Mouse (Mus musculus) MEL (cell line): Measurements from ENCODE around the gene Gm12185. TPM values are rescaled to one million over a fixed set of nuclear protein-coding genes. Genes with fewer than 3 reads are reported as not detected.
"Not testable (repeated sequence)": the region's sequence is repeated elsewhere in the genome, so short reads cannot be mapped to it uniquely, and the experiment has no call there.

Experiments used
- DNase-seq: peaks from one replicate; pipeline ENCODE4 v3.0.0; 2011; ENCODE audit warnings: low read depth, low spot score
- H3K27ac ChIP-seq: 2 replicates; pipeline ENCODE4 v1.5.1; 2012; ENCODE audit warnings: low read depth, mild to moderate bottlenecking, control low read depth, low read length, moderate library complexity; ENCODE audit not compliant: control insufficient read depth
- H3K27me3 ChIP-seq, 2 experiments: fragments of 150-350 bp in 1 of 2; sonication (generic) in 1 of 2; 2 replicates each; pipeline ENCODE4 v1.6.1; 2012; ENCODE audit warnings: low read length in 2 of 2, mild to moderate bottlenecking in 2 of 2, improper control_type of control experiment in 1 of 2, moderate library complexity in 1 of 2; ENCODE audit not compliant: insufficient read depth in 2 of 2, control insufficient read depth in 1 of 2
- H3K36me3 ChIP-seq, 2 experiments: 2 replicates each; pipeline ENCODE4 v1.6.1; 2012 to 2014; ENCODE audit warnings: low read length in 2 of 2, improper control_type of control experiment in 1 of 2, inconsistent platforms in 1 of 2, mild to moderate bottlenecking in 1 of 2; ENCODE audit not compliant: insufficient read depth in 2 of 2, control insufficient read depth in 1 of 2
- H3K4me1 ChIP-seq, 2 experiments: fragments of 150-350 bp in 1 of 2; sonication (generic) in 1 of 2; 2 replicates each; pipeline ENCODE4 v1.6.1; 2012; ENCODE audit warnings: low read length in 2 of 2, improper control_type of control experiment in 1 of 2, mild to moderate bottlenecking in 1 of 2; ENCODE audit not compliant: insufficient read depth in 2 of 2, control insufficient read depth in 1 of 2
- H3K4me3 ChIP-seq, 2 experiments: fragments of 150-350 bp in 1 of 2; sonication (generic) in 1 of 2; 2 replicates each; pipeline ENCODE4 v1.5.1; 2012; ENCODE audit warnings: low read depth in 2 of 2, low read length in 2 of 2, mild to moderate bottlenecking in 2 of 2, moderate library complexity in 2 of 2, control low read depth in 1 of 2, improper control_type of control experiment in 1 of 2; ENCODE audit not compliant: control insufficient read depth in 1 of 2, insufficient read depth in 1 of 2
- H3K79me2 ChIP-seq: 2 replicates; pipeline ENCODE4 v1.6.1; 2012; ENCODE audit warnings: mild to moderate bottlenecking, low read length, moderate library complexity; ENCODE audit not compliant: control insufficient read depth, poor library complexity, insufficient read depth
- H3K9ac ChIP-seq: 2 replicates; pipeline ENCODE4 v1.6.1; 2012; ENCODE audit warnings: low read depth, mild to moderate bottlenecking, control low read depth, low read length, moderate library complexity; ENCODE audit not compliant: control insufficient read depth, poor library complexity, severe bottlenecking
- H3K9me3 ChIP-seq: fragments of 150-350 bp; sonication (generic); replicated peaks from 2 replicates; pipeline ENCODE4 v1.6.1; 2012; ENCODE audit warnings: mild to moderate bottlenecking, low read length, improper control_type of control experiment, moderate library complexity; ENCODE audit not compliant: insufficient read depth
- BHLHE40 ChIP-seq: IDR thresholded peaks from 2 replicates; pipeline ENCODE4 v1.6.1; 2012; ENCODE audit warnings: low read depth, mild to moderate bottlenecking, inconsistent platforms, low read length, improper control_type of control experiment, borderline replicate concordance
- CHD1 ChIP-seq: IDR thresholded peaks from 2 replicates; pipeline ENCODE4 v1.6.1; 2012; ENCODE audit warnings: low read depth, mild to moderate bottlenecking, inconsistent platforms, low read length, improper control_type of control experiment
- CHD2 ChIP-seq: IDR thresholded peaks from 2 replicates; pipeline ENCODE4 v1.6.1; 2011; ENCODE audit warnings: low read length, improper control_type of control experiment
- CTCF ChIP-seq, 3 experiments: IDR thresholded peaks in 2 of 3; conservative IDR thresholded peaks in 1 of 3; 2 replicates each; pipeline ENCODE4 v1.5.1; 2011 to 2012; ENCODE audit warnings: low read length in 3 of 3, low read depth in 2 of 3, mild to moderate bottlenecking in 2 of 3, improper control_type of control experiment in 1 of 3, inconsistent platforms in 1 of 3, mixed read lengths in 1 of 3, moderate library complexity in 1 of 3; ENCODE audit not compliant: control insufficient read depth in 1 of 3, insufficient read depth in 1 of 3, poor library complexity in 1 of 3, severe bottlenecking in 1 of 3
- E2F4 ChIP-seq: IDR thresholded peaks from 2 replicates; pipeline ENCODE4 v1.6.1; 2011; ENCODE audit warnings: low read depth, low read length, improper control_type of control experiment, borderline replicate concordance
- ELF1 ChIP-seq: IDR thresholded peaks from 2 replicates; pipeline ENCODE4 v1.6.1; 2014; ENCODE audit warnings: low read depth, mild to moderate bottlenecking, inconsistent platforms, low read length, improper control_type of control experiment, moderate library complexity
- EP300 ChIP-seq, 2 experiments: IDR thresholded peaks; 2 replicates each; pipeline ENCODE4 v1.6.1; 2011; ENCODE audit warnings: improper control_type of control experiment in 2 of 2, low read length in 2 of 2, low read depth in 1 of 2, mild to moderate bottlenecking in 1 of 2
- ETS1 ChIP-seq: IDR thresholded peaks from 2 replicates; pipeline ENCODE4 v1.6.1; 2012; ENCODE audit warnings: low read depth, mild to moderate bottlenecking, inconsistent platforms, low read length, improper control_type of control experiment, moderate library complexity
- GATA1 ChIP-seq: IDR thresholded peaks from 2 replicates; pipeline ENCODE4 v1.6.1; 2011; ENCODE audit warnings: low read depth, low read length, improper control_type of control experiment
- MAFK ChIP-seq: IDR thresholded peaks from 2 replicates; pipeline ENCODE4 v1.6.1; 2011; ENCODE audit warnings: low read depth, mild to moderate bottlenecking, low read length, improper control_type of control experiment, borderline replicate concordance
- MAX ChIP-seq: IDR thresholded peaks from 2 replicates; pipeline ENCODE4 v1.6.1; 2011; ENCODE audit warnings: low read length, improper control_type of control experiment
- MXI1 ChIP-seq: IDR thresholded peaks from 2 replicates; pipeline ENCODE4 v1.6.1; 2011; ENCODE audit warnings: mild to moderate bottlenecking, low read depth, low read length, improper control_type of control experiment
- MYB ChIP-seq: IDR thresholded peaks from 2 replicates; pipeline ENCODE4 v1.6.1; 2011; ENCODE audit warnings: mild to moderate bottlenecking, low read depth, low read length, improper control_type of control experiment
- MYC ChIP-seq: IDR thresholded peaks from 2 replicates; pipeline ENCODE4 v1.6.1; 2011; ENCODE audit warnings: low read depth, mild to moderate bottlenecking, low read length, improper control_type of control experiment, moderate library complexity
- POLR2A ChIP-seq, 2 experiments: IDR thresholded peaks; 2 replicates each; pipeline ENCODE4 v1.6.1; 2011 to 2012; ENCODE audit warnings: low read length in 2 of 2, mild to moderate bottlenecking in 2 of 2, control low read depth in 1 of 2, improper control_type of control experiment in 1 of 2, low read depth in 1 of 2, moderate library complexity in 1 of 2; ENCODE audit not compliant: control insufficient read depth in 1 of 2, insufficient read depth in 1 of 2, poor library complexity in 1 of 2
- RAD21 ChIP-seq: IDR thresholded peaks from 2 replicates; pipeline ENCODE4 v1.6.1; 2011; ENCODE audit warnings: mild to moderate bottlenecking, low read depth, low read length, improper control_type of control experiment
- RCOR1 ChIP-seq: IDR thresholded peaks from 2 replicates; pipeline ENCODE4 v1.6.1; 2012; ENCODE audit warnings: low read depth, mild to moderate bottlenecking, inconsistent platforms, low read length, improper control_type of control experiment
- SMC3 ChIP-seq: IDR thresholded peaks from 2 replicates; pipeline ENCODE4 v1.6.1; 2011; ENCODE audit warnings: low read depth, low read length, improper control_type of control experiment
- TBP ChIP-seq: IDR thresholded peaks from 2 replicates; pipeline ENCODE4 v1.8.0; 2011; ENCODE audit warnings: low read depth, low read length, improper control_type of control experiment
- USF1 ChIP-seq: IDR thresholded peaks from 2 replicates; pipeline ENCODE4 v1.6.1; 2014; ENCODE audit warnings: low read depth, mild to moderate bottlenecking, inconsistent platforms, low read length, improper control_type of control experiment, moderate library complexity
- USF2 ChIP-seq, 2 experiments: IDR thresholded peaks; 2 replicates each; pipeline ENCODE4 v1.6.1; 2011 to 2012; ENCODE audit warnings: improper control_type of control experiment in 2 of 2, low read length in 2 of 2, borderline replicate concordance in 1 of 2, inconsistent platforms in 1 of 2, low read depth in 1 of 2, mild to moderate bottlenecking in 1 of 2; ENCODE audit not compliant: insufficient read depth in 1 of 2
- ZC3H11A ChIP-seq: IDR thresholded peaks from 2 replicates; pipeline ENCODE4 v1.6.1; 2012; ENCODE audit warnings: low read depth, mild to moderate bottlenecking, inconsistent platforms, low read length, improper control_type of control experiment
- ZKSCAN1 ChIP-seq: IDR thresholded peaks from 2 replicates; pipeline ENCODE4 v1.6.1; 2012; ENCODE audit warnings: low read depth, mild to moderate bottlenecking, inconsistent platforms, low read length, improper control_type of control experiment, moderate library complexity
- ZMIZ1 ChIP-seq: IDR thresholded peaks from 2 replicates; pipeline ENCODE4 v1.6.1; 2012; ENCODE audit warnings: low read depth, mild to moderate bottlenecking, inconsistent platforms, low read length, improper control_type of control experiment, moderate library complexity
- polyA plus RNA-seq, 2 experiments: library from polyadenylated mRNA; stranded (reverse) in 1 of 2; unstranded in 1 of 2; fragments of >175 nt in 1 of 2; fragments of >200 nt in 1 of 2; gene quantifications; 2 replicates each; pipeline versions ENCODE4 v1.2.1 to v1.2.4; 2012; ENCODE audit warnings: low replicate concordance in 2 of 2, low read depth in 1 of 2; ENCODE audit not compliant: insufficient read length in 2 of 2, insufficient read depth in 1 of 2, missing spikeins in 1 of 2
- total RNA-seq: library from RNA; depleted of rRNA; stranded (reverse); fragments of 300-350 nt; gene quantifications from 2 replicates; pipeline ENCODE4 v1.2.3, GENCODE M21; 2012

Gm12185 gene
- total and polyA plus RNA-seq, 3 experiments = not detected

DNA sequence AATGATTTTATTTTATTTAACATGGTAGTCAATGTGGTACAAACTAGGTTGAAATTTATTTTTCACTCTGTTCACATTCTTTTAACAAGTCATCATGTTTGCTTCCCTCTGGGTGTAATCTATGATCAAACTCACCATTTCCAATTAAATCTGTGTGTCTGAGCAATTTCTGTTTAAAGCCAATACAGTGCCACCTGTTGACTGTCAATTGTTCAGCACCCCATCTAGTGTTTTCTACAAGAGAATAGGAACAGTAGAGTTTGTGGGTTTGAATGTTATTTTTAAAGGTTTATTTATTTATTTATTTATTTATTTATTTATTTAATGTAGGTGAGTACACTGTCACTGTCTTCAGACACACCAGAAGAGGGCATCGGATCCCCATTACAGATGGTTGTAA lies 115.3 kb downstream of the Gm12185 start:
- no peak overlapping the region for H3K4me3 ChIP-seq
- H3K9ac ChIP-seq = no peak overlapping the region
- DNase-seq = peak; percentile 33
- peaks cover 6 to 19% of the 10 kb centered on the region in 2 experiments for H3K4me1 ChIP-seq
- H3K79me2 ChIP-seq = peaks cover 5% of the 10 kb centered on the region; the same call in 1 of the 2 replicates
- no peak overlapping the region for H3K27ac ChIP-seq
- no peaks in the 10 kb centered on the region for H3K27me3 ChIP-seq
- peaks cover 0 to 12% of the 10 kb centered on the region in 2 experiments; a peak in 2 of 4 replicates for H3K36me3 ChIP-seq
- TF ChIP-seq CTCF (IDR thresholded peaks at IDR 0.05 in 2 of 3, conservative IDR thresholded peaks at IDR 0.05 in 1 of 3; ENCODE audit: control insufficient read depth in 1 of 3, insufficient read depth in 1 of 3, low read depth in 2 of 3, low read length in 3 of 3, poor library complexity in 1 of 3, severe bottlenecking in 1 of 3) = peak in 1 of 3 experiments; percentile 52; a peak in 2 of 6 replicates
- TF ChIP-seq RCOR1 = no peak
- TF ChIP-seq SMC3 = peak; percentile 24
- no peaks in the 10 kb centered on the region for H3K9me3 ChIP-seq

GRCm38 (mm10) chr11:48875343-48875837 lies 116.6 kb downstream of the Gm12185 start:
- not testable (repeated sequence) for H3K27me3 ChIP-seq, H3K27ac ChIP-seq, H3K9me3 ChIP-seq, H3K9ac ChIP-seq, H3K4me3 ChIP-seq
- Histone ChIP-seq H3K36me3 (peaks cover 0 to 12% of the 10 kb centered on the region in 2 experiments; a peak in 2 of 4 replicates), H3K79me2 (peaks cover 12% of the 10 kb centered on the region; the same call in 1 of the 2 replicates), H3K4me1 (peaks cover 6 to 19% of the 10 kb centered on the region in 2 experiments)
- TF ChIP-seq TBP = peak; percentile 98
- peak; percentile 47 for DNase-seq

GRCm38 (mm10) chr11:48874465-48874864 lies 117.6 kb downstream of the Gm12185 start:
- Histone ChIP-seq H3K4me1 (peaks cover 6 to 24% of the 10 kb centered on the region in 2 experiments), H3K27me3 (no peaks in the 10 kb centered on the region), H3K79me2 (peaks cover 16% of the 10 kb centered on the region; the same call in 1 of the 2 replicates), H3K9me3 (no peaks in the 10 kb centered on the region), H3K9ac (peak overlapping the region; percentile 4; the same call in 1 of the 2 replicates), H3K36me3 (peaks cover 0 to 12% of the 10 kb centered on the region in 2 experiments; a peak in 2 of 4 replicates), H3K4me3 (peak overlapping the region in 1 of 2 experiments; percentile 86; a peak in 2 of 4 replicates), H3K27ac (peak overlapping the region; percentile 95)
- peak; percentile 92 for DNase-seq
- 0 out of 2 replicates have a peak, but pooled peaks have one; percentile 8 for TF ChIP-seq USF1
- no peak for TF ChIP-seq POLR2A (IDR thresholded peaks at IDR 0.05; ENCODE audit: control insufficient read depth in 1 of 2, insufficient read depth in 1 of 2, low read depth in 1 of 2, low read length in 2 of 2, poor library complexity in 1 of 2)
- TF ChIP-seq ZMIZ1 = no peak
- peak; percentile 82 for TF ChIP-seq MXI1
- peak; percentile 96 for TF ChIP-seq ZC3H11A
- TF ChIP-seq ZKSCAN1 = no peak
- 0 out of 2 replicates have a peak, but pooled peaks have one; percentile 31 for TF ChIP-seq TBP
- TF ChIP-seq GATA1 = peak; percentile 71
- peak; percentile 87; the same call in 1 of the 2 replicates for TF ChIP-seq MYC
- peak in 1 of 2 experiments; percentile 34; a peak in 1 of 4 replicates for TF ChIP-seq EP300 (IDR thresholded peaks at IDR 0.05; ENCODE audit: low read depth in 1 of 2, low read length in 2 of 2)
- no peak for TF ChIP-seq E2F4
- TF ChIP-seq MYB = no peak
- peak; percentile 74 for TF ChIP-seq MAX
- 0 out of 2 replicates have a peak, but pooled peaks have one; percentile 23 for TF ChIP-seq CHD1
- no peak for TF ChIP-seq MAFK
- peak; percentile 64 to 93 (median 85) for TF ChIP-seq CTCF (IDR thresholded peaks at IDR 0.05 in 2 of 3, conservative IDR thresholded peaks at IDR 0.05 in 1 of 3; ENCODE audit: control insufficient read depth in 1 of 3, insufficient read depth in 1 of 3, low read depth in 2 of 3, low read length in 3 of 3, poor library complexity in 1 of 3, severe bottlenecking in 1 of 3)
- TF ChIP-seq USF2 (IDR thresholded peaks at IDR 0.05; ENCODE audit: borderline replicate concordance in 1 of 2, insufficient read depth in 1 of 2, low read depth in 1 of 2, low read length in 2 of 2) = no peak
- peak; percentile 51; the same call in 1 of the 2 replicates for TF ChIP-seq ETS1
- no peak for TF ChIP-seq CHD2
- peak; percentile 62; the same call in 1 of the 2 replicates for TF ChIP-seq ELF1
- TF ChIP-seq RAD21 = peak; percentile 97
- peak; percentile 61; the same call in 1 of the 2 replicates for TF ChIP-seq BHLHE40
